Mouse (Mus musculus): ENCODE data around the gene Cfap54. TPM values are rescaled to one million over a fixed set of nuclear protein-coding genes. Genes with fewer than 3 reads are reported as not detected.
A peak's percentile ranks its signal among the peaks of the same experiment; 100 is the strongest.

The Cfap54 gene
- polyA plus RNA-seq, 1 experiment from 2014 or later = 0.86 TPM

GRCm38 (mm10) chr10:92990576-92990975 is 90.8 kb downstream of the Cfap54 start:
- Histone ChIP-seq H3K27ac (no peak overlapping the region), H3K4me1 (no peaks in the 10 kb centered on the region), H3K9ac (no peak overlapping the region), H3K4me2 (no peak overlapping the region), H3K36me3 (no peaks in the 10 kb centered on the region), H3K27me3 (no peaks in the 10 kb centered on the region), H3K4me3 (replicated peaks) (no peak overlapping the region), H3K9me3 (replicated peaks) (no peaks in the 10 kb centered on the region)
- WGBS = 80% methylated on average over 2 of the region's 2 CpGs
- no peak for ATAC-seq (replicated peaks; ENCODE audit: low FRiP score)

GRCm38 (mm10) chr10:92965134-92965533 is 116.3 kb downstream of the Cfap54 start:
- ATAC-seq (replicated peaks; ENCODE audit: low FRiP score) = no peak
- no peak overlapping the region for H3K27ac ChIP-seq
- no peak overlapping the region for H3K4me3 ChIP-seq (replicated peaks)
- no peak overlapping the region for H3K4me2 ChIP-seq
- no peaks in the 10 kb centered on the region for H3K27me3 ChIP-seq
- 85% methylated on average over 3 of the region's 3 CpGs for WGBS
- no peak overlapping the region for H3K9ac ChIP-seq
- H3K9me3 ChIP-seq (replicated peaks) = no peaks in the 10 kb centered on the region
- H3K4me1 ChIP-seq = no peaks in the 10 kb centered on the region
- no peaks in the 10 kb centered on the region for H3K36me3 ChIP-seq

- 82% methylated on average over 1 of the region's 1 CpGs for WGBS
- no peak overlapping the region for H3K4me2 ChIP-seq
- H3K4me3 ChIP-seq (replicated peaks) = no peak overlapping the region
- H3K9ac ChIP-seq = no peak overlapping the region
- 0 out of 2 replicates have a peak, but pooled peaks cover 3% of the 10 kb centered on the region for H3K9me3 ChIP-seq (replicated peaks)
- H3K4me1 ChIP-seq = no peaks in the 10 kb centered on the region
- no peak overlapping the region for H3K27ac ChIP-seq
- H3K36me3 ChIP-seq = no peaks in the 10 kb centered on the region
- ATAC-seq (replicated peaks; ENCODE audit: low FRiP score) = no peak
- H3K27me3 ChIP-seq = no peaks in the 10 kb centered on the region
Measured at GRCm38 (mm10) chr10:92950044-92950443, 131.4 kb downstream of the Cfap54 start.

GRCm38 (mm10) chr10:92942848-92943645 is 138.4 kb downstream of the Cfap54 start:
- H3K36me3 ChIP-seq = no peaks in the 10 kb centered on the region
- H3K27me3 ChIP-seq = no peaks in the 10 kb centered on the region
- WGBS = 69% methylated on average over 7 of the region's 7 CpGs
- no peaks in the 10 kb centered on the region for H3K9me3 ChIP-seq (replicated peaks)
- ATAC-seq (replicated peaks; ENCODE audit: low FRiP score) = no peak
- H3K4me3 ChIP-seq (replicated peaks) = no peak overlapping the region
- no peak overlapping the region for H3K4me2 ChIP-seq
- no peaks in the 10 kb centered on the region for H3K4me1 ChIP-seq
- H3K9ac ChIP-seq = no peak overlapping the region
- no peak overlapping the region for H3K27ac ChIP-seq

- no peak overlapping the region for H3K4me3 ChIP-seq (replicated peaks)
- ATAC-seq (replicated peaks; ENCODE audit: low FRiP score) = no peak
- H3K9ac ChIP-seq = no peak overlapping the region
- no peak overlapping the region for H3K4me2 ChIP-seq
- 0 out of 2 replicates have a peak, but pooled peaks cover 4% of the 10 kb centered on the region for H3K4me1 ChIP-seq
- 60% methylated on average over 1 of the region's 1 CpGs for WGBS
- no peaks in the 10 kb centered on the region for H3K27me3 ChIP-seq
- no peak overlapping the region for H3K27ac ChIP-seq
- H3K9me3 ChIP-seq (replicated peaks) = no peaks in the 10 kb centered on the region
- no peaks in the 10 kb centered on the region for H3K36me3 ChIP-seq
Measured at GRCm38 (mm10) chr10:92941616-92942015, 139.8 kb downstream of the Cfap54 start.

GRCm38 (mm10) chr10:92937741-92938285 is 143.6 kb downstream of the Cfap54 start:
- H3K4me1 ChIP-seq = 0 out of 2 replicates have a peak, but pooled peaks cover 4% of the 10 kb centered on the region
- H3K9ac ChIP-seq = no peak overlapping the region
- no peaks in the 10 kb centered on the region for H3K9me3 ChIP-seq (replicated peaks)
- 0 out of 2 replicates have a peak, but pooled peaks have one; percentile 18 for ATAC-seq (replicated peaks; ENCODE audit: low FRiP score)
- no peak overlapping the region for H3K4me3 ChIP-seq (replicated peaks)
- H3K27me3 ChIP-seq = no peaks in the 10 kb centered on the region
- H3K4me2 ChIP-seq = no peak overlapping the region
- H3K36me3 ChIP-seq = no peaks in the 10 kb centered on the region
- WGBS = 40% methylated on average over 10 of the region's 10 CpGs
- no peak overlapping the region for H3K27ac ChIP-seq

- no peaks in the 10 kb centered on the region for H3K27me3 ChIP-seq
- H3K4me2 ChIP-seq = no peak overlapping the region
- no peak overlapping the region for H3K27ac ChIP-seq
- H3K9me3 ChIP-seq (replicated peaks) = no peaks in the 10 kb centered on the region
- ATAC-seq (replicated peaks; ENCODE audit: low FRiP score) = 0 out of 2 replicates have a peak, but pooled peaks have one; percentile 36
- no peaks in the 10 kb centered on the region for H3K36me3 ChIP-seq
- H3K4me3 ChIP-seq (replicated peaks) = no peak overlapping the region
- 39% methylated on average over 7 of the region's 7 CpGs for WGBS
- 0 out of 2 replicates have a peak, but pooled peaks cover 4% of the 10 kb centered on the region for H3K4me1 ChIP-seq
- no peak overlapping the region for H3K9ac ChIP-seq
Measured at GRCm38 (mm10) chr10:92937091-92937490, 144.3 kb downstream of the Cfap54 start.

GRCm38 (mm10) chr10:92934506-92934905 is 146.9 kb downstream of the Cfap54 start:
- no peak overlapping the region for H3K9ac ChIP-seq
- H3K36me3 ChIP-seq = no peaks in the 10 kb centered on the region
- H3K9me3 ChIP-seq (replicated peaks) = no peaks in the 10 kb centered on the region
- H3K27ac ChIP-seq = no peak overlapping the region
- H3K4me1 ChIP-seq = 0 out of 2 replicates have a peak, but pooled peaks cover 4% of the 10 kb centered on the region
- no peak overlapping the region for H3K4me3 ChIP-seq (replicated peaks)
- no peaks in the 10 kb centered on the region for H3K27me3 ChIP-seq
- no peak overlapping the region for H3K4me2 ChIP-seq
- WGBS = 26% methylated on average over 5 of the region's 5 CpGs
- ATAC-seq (replicated peaks; ENCODE audit: low FRiP score) = no peak

GRCm38 (mm10) chr10:92933616-92934015 is 147.8 kb downstream of the Cfap54 start:
- no peak for ATAC-seq (replicated peaks; ENCODE audit: low FRiP score)
- Histone ChIP-seq H3K36me3 (no peaks in the 10 kb centered on the region), H3K9me3 (replicated peaks) (no peaks in the 10 kb centered on the region), H3K4me3 (replicated peaks) (no peak overlapping the region), H3K4me2 (no peak overlapping the region), H3K4me1 (0 out of 2 replicates have a peak, but pooled peaks cover 4% of the 10 kb centered on the region), H3K27me3 (no peaks in the 10 kb centered on the region), H3K27ac (no peak overlapping the region), H3K9ac (no peak overlapping the region)
- WGBS = 71% methylated on average over 6 of the region's 6 CpGs

- Histone ChIP-seq H3K27ac (no peak overlapping the region), H3K27me3 (no peaks in the 10 kb centered on the region), H3K9me3 (replicated peaks) (no peaks in the 10 kb centered on the region), H3K4me2 (no peak overlapping the region), H3K9ac (no peak overlapping the region), H3K36me3 (no peaks in the 10 kb centered on the region), H3K4me1 (no peaks in the 10 kb centered on the region), H3K4me3 (replicated peaks) (no peak overlapping the region)
- 89% methylated on average over 12 of the region's 12 CpGs for whole genome bisulfite sequencing
- ATAC-seq (replicated peaks; ENCODE audit: low FRiP score) = no peak
Measured at GRCm38 (mm10) chr10:92932464-92932863, 149.0 kb downstream of the Cfap54 start.

- Histone ChIP-seq H3K36me3 (no peaks in the 10 kb centered on the region), H3K9ac (no peak overlapping the region), H3K4me2 (no peak overlapping the region), H3K27ac (no peak overlapping the region), H3K27me3 (no peaks in the 10 kb centered on the region), H3K9me3 (replicated peaks) (no peaks in the 10 kb centered on the region), H3K4me3 (replicated peaks) (no peak overlapping the region), H3K4me1 (no peaks in the 10 kb centered on the region)
- no peak for ATAC-seq (replicated peaks; ENCODE audit: low FRiP score)
- WGBS = 54% methylated on average over 1 of the region's 1 CpGs
Measured at GRCm38 (mm10) chr10:92930036-92930435, 151.4 kb downstream of the Cfap54 start.

GRCm38 (mm10) chr10:92928256-92928655 is 153.2 kb downstream of the Cfap54 start:
- Histone ChIP-seq H3K4me2 (no peak overlapping the region), H3K4me1 (no peaks in the 10 kb centered on the region), H3K36me3 (no peaks in the 10 kb centered on the region), H3K4me3 (replicated peaks) (no peak overlapping the region), H3K27me3 (no peaks in the 10 kb centered on the region), H3K27ac (no peak overlapping the region), H3K9me3 (replicated peaks) (no peaks in the 10 kb centered on the region), H3K9ac (no peak overlapping the region)
- ATAC-seq (replicated peaks; ENCODE audit: low FRiP score) = no peak
- 83% methylated on average over 3 of the region's 3 CpGs for WGBS
